Mouse (Mus musculus) frontal cortex, adult (tissue): ENCODE results near the gene Cacna1g.

Experiments used
- ATAC-seq: cut with Nextera tagmentation; 2 replicates; pipeline ENCODE4 v1.9.2; 2017; ENCODE audit warnings: mild to moderate bottlenecking, moderate library complexity, mixed read lengths; ENCODE audit not compliant: low TSS enrichment

The Cacna1g gene

GRCm38 (mm10) chr11:94481963-94482362, 8.0 kb upstream of the Cacna1g start:
- ATAC-seq, result no peak

GRCm38 (mm10) chr11:94480382-94480781, 6.4 kb upstream of the Cacna1g start:
- ATAC-seq, result no peak

GRCm38 (mm10) chr11:94477651-94478050, 3.7 kb upstream of the Cacna1g start:
- no peak for ATAC-seq

DNA sequence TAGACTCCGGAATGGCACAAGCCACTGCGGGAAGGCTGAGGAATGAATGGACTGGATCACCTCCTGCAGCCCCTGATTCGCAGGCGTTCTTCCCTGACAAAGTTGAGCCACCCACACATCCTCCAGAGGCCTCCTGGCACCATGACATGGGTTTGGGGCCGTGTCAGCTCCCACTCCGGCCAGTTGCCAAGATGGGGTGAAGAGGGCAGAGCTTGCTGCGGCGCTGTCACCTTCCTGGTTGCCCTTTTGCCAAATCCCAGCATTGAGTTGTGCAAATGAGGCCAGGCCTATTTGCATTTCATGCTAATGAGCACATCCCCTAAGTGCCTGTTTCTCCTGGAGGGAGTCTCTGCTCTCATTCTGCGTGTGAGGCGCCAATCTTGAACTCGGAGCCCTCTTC, 1.7 kb upstream of the Cacna1g start:
- ATAC-seq, result no peak

DNA sequence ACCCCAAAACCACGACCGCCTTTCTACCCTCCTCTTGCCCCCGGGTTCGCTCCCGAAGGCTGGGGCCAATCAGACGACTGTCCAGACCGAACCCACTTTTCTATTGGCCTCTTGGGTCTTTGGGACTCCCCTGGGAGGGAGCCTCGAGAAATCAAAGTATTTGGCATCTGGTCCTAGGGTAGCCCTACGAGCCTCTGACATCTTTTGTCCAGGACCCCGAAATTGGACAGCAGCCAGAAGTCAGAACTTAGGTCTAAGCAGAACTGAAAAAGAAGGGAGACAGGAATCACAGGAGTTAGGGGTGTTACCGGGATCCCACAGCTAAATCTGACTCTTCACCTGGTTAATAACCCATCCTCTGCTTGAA, 529 bp upstream of the Cacna1g start:
- ATAC-seq, result no peak

DNA sequence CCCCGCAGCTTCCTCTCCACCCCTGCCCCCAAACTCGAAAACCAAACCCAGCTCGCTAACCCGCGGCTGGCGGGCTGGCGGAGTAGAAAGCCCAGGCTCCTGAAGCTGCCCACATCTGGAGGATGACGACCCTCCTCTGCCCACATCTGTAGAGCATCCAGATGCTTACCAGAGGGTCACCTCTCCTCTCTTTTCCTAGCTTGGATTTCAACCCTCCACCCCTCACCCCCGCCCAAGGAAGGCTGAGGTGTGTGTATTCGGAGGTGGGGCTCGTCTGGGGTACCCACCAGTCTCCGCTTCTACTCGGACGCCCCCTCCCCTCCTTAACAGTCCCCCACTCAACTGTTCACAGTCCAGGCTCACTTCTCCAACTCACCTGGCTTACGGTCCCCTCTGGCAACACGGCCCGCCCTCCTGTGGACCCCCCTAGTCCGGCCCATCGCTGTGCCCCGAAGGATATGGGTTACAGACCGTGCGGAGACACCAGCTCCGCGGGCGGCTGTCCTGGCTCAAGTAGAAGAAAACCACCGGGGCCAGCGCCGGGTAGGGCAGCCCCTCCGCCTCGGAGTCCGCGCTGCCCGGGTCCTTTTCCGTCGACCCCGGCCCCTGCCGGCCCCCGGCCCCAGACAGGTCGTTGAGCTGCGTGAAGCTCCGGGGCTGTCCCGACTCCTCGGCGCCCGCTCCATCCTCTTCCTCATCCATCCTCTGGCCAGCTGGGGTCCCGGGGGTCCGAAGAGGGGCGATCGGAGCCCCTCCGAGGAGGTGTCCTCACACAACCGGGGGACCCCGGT, 887 bp downstream of the Cacna1g start:
- ATAC-seq, result no peak

DNA sequence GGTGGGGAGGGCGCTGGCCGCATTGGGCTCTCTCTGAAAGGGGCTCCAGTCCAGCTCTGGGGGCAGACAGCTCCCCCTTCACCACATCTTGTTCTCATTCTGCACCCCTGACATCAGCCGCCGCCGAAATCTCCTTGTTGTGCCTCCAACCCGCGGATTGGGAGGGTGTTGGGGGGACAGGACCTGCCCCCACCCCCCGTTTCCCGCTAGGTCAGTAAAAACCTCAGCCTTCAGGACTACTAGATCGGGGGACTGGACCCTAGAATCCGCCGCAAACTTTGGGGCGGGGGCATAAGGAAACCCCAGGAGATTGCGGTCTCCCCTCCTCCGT, 1.4 kb downstream of the Cacna1g start:
- no peak for ATAC-seq

GRCm38 (mm10) chr11:94471740-94472584, 2.0 kb downstream of the Cacna1g start:
- ATAC-seq, result no peak

DNA sequence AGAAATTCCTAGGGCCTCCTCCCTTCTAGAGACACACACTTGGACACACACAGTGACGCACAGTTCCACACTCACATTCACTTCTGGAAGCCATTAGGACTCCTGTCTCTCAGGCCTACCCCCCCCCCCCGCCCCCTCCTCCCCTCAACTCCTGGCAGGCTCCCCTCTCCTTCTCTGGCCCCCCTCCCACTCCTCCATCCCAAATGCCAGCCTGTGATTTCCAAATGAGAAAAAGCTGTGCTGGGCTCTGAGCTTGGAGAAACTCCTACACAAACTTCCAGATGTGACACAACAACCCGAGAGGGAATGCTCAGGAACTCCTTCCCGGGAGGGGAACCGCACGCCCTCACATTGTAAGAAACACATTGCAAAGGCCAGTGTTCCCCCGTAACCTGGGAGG, 3.6 kb downstream of the Cacna1g start:
- ATAC-seq, result no peak

DNA sequence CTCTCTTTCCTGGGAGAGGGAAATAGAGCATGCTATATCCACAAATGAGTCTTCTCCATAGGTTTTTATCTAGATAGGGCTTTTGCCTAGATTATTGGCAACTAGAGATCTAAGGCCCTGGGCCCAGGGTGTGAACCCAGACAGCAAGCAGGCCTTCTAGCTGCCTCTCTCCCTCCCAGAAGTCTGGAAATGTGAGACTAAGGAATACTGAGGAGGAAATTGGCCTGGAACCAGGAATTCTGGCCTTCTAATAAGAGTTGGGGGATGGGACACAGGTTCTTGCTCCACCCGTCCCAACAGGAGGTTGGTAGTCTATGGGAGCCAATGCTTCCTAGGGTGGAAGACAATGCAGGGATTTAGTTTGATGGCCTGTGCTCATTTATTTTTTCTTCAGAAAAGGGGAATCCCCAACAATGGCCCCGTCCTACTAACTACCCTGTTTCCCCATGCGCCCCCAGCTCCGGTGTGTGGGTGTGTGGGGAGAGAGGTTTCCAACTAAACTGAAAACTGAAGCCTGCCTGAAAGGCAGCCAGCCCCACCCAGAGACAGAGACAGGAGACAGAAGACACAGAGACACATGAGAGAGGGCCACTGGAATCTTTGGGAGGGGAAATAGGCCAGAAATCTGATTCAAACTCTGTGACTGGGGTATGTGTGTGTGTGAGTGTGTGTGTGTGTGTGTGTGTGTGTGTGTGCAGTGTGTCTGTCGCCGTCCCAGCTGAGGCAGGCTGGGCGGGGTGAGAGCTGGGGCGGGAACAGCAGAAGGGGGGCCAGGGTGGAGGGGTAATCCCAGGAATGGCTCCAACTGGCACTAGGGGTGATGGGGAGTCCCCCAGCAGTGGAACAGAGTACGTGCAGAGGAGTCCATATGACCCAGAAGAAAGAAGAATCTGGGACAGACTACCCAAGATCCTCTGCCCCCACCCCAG, 4.6 kb downstream of the Cacna1g start:
- no peak for ATAC-seq

DNA sequence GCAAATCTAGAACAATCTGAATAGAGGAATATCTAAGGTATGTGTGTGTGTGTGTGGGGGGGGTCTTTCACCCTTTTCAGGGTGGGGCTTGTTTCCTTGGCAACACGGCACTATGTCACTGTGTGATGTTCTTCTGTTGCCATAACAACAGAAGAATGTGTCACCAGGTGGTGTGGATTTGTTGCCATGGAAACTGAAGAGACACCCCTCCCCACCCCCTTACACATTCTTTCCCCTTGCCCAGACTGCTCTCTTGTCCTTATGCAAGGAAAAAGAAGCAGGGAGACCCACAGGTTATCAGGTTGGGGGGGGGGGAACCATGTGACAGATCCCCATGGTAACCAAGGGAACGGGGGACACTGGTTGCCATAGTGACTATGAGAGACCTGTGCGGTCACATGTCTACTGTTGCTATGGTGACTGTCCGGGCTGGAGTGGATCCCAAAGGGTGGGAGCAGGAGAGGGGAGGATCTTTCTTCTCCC, 5.4 kb downstream of the Cacna1g start:
- peak; percentile 29 for ATAC-seq

GRCm38 (mm10) chr11:94466333-94466855, 7.6 kb downstream of the Cacna1g start:
- ATAC-seq, result peak; percentile 38

- no peak for ATAC-seq
Observed at GRCm38 (mm10) chr11:94464170-94464569, 9.8 kb downstream of the Cacna1g start.

GRCm38 (mm10) chr11:94461856-94462255, 12.1 kb downstream of the Cacna1g start:
- ATAC-seq, result no peak

GRCm38 (mm10) chr11:94457001-94457400, 17.0 kb downstream of the Cacna1g start:
- ATAC-seq, result no peak

- ATAC-seq, result peak; percentile 24
Observed at GRCm38 (mm10) chr11:94456347-94456746, 17.7 kb downstream of the Cacna1g start.

DNA sequence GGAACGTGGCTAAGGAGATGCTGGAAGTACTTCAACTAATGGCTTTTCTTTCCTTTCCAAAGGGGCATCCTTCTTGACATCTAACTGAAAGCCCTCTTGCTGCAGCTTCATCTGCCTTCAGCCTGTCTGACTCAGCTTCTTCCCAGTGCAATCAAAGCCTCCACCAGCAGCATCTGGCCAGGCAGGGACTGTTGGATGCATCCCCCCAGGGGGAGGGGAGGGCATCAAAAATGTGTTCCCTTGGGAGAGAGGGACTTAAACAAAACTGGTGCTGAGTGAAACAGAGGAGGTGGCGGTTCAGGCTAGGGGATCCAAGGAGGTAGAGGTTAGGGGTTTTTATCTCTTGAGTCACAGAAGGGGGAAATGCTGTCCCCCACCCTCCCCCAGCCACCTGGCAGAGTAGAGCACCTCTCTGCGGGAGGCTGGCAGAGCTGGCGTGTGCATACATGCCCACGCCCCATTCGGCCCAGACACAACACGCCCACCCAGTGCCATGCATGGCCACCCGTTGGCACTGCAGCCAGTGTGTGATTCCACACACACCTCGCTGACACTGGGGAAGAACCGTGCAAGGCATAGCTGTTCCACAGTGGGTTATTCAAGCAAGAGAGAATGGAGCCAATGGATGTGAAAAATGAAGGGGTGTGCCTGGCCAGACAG, 18.7 kb downstream of the Cacna1g start:
- ATAC-seq, result peak; percentile 38; the same call in 1 of the 2 replicates

- ATAC-seq, result peak; percentile 60
Observed at GRCm38 (mm10) chr11:94454756-94455155, 19.2 kb downstream of the Cacna1g start.

- ATAC-seq, result no peak
Observed at GRCm38 (mm10) chr11:94451091-94451773, 22.8 kb downstream of the Cacna1g start.

GRCm38 (mm10) chr11:94449886-94450285, 24.1 kb downstream of the Cacna1g start:
- ATAC-seq, result no peak

DNA sequence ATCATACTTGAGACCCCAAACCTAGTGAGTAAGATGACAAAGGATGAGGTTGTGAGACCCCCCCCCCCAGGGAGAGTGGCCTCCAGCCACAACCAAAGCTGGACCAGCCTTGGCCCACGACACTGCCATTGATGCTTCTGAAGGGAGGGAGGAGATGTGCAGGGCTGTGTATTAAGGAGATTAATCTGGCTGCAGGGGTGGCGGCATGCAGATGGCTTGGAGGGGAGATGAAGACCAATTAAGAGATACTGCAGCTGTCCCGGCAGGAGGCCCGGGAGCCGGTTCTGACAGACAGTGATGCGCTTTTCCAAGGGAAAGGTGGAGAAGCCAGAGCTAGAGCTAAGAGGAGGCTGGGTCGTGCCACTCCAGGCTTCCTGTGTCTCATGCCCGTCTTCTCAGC, 24.8 kb downstream of the Cacna1g start:
- no peak for ATAC-seq
